Mouse (Mus musculus): Measurements from ENCODE around the gene Macf1.

The Macf1 gene

DNA sequence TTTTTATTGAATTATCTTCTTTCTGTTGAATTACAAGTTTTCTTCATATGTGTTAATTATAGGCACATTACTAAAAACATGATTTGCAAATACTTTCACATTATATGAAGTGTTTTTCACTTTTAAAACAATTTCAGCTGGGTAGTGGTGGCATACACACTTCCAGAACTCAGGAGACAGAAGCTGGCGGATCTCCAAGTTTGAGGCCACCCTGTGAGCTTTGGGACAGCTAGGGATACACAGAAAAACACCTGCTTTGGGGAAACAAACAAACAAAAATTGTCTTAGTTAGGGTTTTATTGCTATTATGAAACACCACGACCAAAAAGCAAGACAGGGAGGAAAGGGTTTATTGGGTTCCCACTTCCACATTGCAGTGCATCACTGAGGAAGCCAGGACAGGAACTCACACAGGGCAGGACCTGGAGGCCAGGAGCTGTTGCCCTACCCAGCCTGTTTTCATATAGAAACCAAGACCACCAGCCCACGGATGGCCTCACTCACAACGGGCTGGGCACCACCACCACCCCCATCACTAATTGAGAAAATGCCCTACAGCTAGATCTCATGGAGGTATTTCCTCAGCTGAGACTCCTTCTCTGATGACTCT, 93.0 kb downstream of the Macf1 start:
- no peak for DNase-seq

DNA sequence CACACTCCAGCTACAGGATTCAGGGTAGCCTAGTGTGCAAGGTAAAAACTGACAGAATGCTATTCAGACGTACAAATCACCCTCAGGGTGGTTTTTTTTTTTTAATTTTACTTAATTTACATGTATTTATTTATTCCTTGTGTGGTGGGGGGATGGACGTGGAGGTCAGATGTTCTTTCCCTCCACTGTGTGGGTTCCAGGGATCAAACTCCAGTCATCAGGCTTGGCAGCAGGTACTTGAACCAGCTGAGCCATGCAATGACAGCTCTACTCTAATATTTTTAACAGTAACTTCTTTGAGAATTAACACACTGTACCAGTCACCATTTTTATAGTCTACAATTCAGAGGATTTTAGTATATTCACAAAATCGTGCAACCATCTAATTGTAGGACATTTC, 94.7 kb downstream of the Macf1 start:
- DNase-seq, result no peak

DNA sequence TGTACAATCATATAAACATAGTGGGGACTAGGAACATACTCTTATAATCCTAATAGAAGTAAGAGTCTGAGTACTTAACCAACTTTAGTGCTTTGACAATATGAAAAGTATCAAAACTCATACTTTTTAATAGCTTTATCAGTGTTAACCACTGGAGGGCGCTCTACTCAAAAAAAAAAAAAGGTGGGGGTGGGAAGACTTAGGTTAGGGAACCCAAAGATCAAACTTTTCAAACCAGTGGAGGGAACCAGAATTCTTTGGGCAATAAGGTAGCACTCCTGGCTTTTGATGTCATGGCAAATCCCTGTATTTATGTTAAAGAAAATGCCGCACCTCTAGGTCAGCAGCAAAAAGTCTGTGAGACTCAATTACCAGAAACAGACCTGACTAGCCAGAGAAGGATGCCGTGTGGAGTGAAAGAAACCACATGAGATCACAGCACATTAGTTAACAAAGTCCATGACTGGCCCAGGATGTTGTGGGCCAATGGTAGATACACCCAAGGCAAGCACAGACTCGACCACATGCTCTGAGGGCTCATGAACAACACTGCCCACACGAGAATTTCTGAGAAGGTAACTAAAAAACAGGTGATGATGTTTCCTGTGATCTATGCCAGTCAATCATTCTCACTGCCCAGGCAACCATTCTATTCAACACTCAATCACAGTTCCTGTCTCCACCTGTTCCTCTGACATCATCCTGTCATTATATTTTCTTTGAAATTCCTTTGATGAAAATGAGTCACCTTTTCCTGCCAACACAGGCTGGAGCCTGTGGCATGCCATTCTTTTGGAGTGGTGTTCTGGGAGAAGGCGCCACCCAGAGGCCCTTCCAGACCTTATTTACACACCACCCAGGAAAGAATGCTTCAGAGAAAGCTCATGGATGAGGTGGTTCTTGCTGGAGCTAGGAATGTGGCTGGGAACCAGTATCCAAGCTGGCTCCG, 95.5 kb downstream of the Macf1 start:
- no peak for DNase-seq

DNA sequence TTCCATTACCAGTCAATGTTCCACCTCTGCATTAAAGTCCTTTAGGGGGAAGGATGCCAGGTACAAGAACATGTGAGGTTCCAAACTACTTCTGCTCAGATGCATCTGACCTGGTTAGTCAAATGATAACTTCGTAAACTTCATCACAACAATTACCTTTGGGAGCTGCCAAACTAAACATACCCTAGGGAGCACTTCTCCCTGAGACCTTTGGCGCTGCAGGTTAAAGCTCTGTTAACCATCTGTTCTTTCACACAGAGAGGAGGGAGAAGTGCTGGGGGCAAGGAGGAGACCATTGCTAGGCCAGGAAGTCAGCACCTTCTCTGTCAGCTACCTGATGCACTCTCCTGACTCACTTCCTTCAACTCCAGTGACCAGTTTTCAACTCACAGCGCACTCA, 96.5 kb downstream of the Macf1 start:
- DNase-seq, result no peak

DNA sequence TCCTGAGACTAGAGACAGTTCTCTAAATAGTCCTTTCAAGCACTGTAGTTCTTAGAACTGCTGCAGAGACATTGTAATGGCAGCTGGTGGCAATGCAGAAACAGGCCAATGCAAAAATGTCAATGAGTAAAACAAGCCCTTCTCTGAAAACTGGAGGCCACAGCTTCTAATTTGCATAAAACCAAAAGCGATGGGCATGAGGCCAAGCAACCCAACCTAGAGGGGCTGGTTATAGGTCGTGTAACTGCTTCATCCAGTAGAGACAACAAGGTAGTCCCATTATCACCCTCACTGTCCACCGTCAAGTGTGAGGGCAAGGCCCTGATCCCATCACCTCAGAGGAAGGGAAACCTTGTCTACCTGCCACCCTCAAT, 99.5 kb downstream of the Macf1 start:
- DNase-seq, result no peak

DNA sequence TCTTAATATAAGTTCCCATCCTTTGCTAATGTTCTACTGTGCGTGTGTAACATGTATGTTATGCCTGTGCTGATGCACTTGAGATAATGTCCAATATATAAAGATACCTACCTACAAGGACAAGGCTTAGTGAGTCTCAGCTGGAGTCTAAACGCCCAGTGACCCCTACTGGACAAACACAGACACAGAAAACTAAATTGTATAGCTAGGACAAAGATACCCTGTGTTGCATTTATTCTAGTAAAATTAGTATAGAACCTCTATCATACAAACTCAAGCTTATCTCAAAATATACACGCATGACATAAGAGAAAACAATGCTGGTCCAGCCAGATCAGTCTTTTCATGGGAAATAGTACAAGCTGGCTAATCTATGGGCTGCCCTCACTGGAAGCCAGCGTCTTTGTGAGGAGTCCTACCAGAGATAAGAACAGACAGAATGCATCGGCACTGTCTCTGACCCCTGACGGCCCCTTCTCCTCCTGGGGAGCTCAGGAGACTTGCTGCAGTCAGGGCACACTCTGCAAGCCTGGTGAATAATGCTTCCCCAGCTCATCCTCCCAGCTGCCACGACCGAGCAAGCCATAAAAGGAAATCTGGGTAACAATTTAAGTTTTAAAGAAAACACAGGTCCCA, 100.0 kb downstream of the Macf1 start:
- peak; percentile 60 to 70 for DNase-seq

DNA sequence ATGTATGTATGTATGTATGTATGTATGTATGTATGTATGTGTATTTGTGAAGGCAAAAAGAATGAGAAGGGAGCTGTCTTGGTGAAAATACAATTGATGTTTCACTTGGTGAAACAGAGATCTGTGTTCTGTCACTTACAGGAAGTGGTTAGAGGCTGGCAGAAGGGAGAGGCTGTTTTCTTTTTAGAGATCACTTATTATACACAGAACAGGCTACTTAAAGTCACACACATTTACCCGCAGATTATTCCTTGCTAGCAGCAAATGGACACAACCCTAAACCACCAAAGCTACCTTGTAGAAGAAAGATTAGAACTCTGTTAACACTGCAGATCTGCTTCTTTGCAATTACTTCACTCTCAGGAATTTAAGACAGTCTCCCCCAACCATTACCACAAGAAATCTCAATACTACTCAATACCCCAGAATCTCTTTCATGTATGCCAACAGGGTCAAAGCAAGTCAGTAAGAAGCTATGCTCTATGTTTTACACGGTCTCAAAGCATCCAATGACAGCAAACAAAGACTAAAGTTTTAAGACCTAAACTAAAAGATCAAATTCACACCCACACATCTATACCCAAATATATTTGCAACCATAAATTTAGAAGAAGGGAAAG, 106.6 kb downstream of the Macf1 start:
- peak in 1 of 2 experiments; percentile 45 for DNase-seq

DNA sequence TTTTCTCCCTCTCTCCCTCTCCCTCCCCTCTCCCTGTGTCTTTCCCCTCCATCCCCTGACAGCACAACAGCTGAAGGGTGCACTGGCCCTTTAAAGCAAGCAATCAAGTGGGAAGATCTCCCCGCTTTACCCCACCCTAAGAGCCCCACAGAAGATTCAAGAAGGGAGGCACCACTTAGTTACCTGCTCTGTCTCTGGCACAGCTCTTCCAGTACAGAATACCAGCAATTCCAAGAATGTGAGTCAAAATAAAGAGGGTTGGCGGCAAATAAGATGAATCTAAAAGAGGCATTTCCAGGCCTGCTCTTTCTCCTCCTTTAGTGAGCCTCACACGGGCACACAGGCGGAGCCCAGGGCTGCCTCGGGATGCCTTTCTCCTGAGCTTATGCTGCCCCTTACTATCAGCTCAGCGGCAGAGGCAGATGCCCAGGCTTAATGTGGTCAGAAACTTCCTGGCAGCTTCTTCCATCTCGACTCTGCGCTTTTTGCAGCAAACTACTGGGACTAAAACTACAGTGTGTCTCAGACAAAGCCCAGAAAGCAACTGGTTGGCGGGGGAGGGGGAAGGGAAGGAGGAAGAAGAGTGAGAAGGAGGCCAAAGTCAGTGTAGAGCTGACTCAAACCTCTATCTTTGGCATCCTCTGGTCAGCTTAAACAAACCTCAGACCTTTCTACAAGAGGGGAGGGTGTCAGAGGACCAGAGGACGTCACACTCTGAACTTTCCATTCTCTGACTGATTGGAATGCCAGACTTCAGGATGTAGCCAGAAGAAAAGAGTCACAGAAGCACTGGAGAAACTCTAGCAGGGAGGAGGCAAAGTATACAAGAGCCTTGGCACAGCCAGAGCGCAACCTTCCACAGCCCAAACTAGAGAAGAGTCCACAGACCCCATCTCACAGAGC, 111.5 kb downstream of the Macf1 start:
- peak; percentile 50 to 53 for DNase-seq

DNA sequence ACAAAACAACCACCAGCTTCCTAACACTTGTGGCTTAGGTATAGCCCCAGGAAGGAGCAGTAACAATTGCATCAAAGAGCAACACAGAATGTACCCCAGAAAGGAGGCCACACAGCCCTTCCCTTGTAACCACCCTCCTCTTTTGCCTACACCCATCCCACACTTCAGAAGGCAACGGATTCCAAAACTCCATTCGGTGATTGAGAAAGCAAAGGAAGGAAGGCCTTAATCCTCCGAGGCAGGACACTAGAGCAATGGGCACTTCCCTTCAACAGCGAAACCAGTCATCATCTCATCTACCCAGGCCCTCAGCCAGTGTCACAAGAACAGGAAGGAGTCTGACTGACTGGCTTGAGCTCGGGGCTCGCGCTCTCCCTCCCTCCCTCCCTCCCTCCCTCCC, 112.3 kb downstream of the Macf1 start:
- DNase-seq, result peak; percentile 67 to 69

DNA sequence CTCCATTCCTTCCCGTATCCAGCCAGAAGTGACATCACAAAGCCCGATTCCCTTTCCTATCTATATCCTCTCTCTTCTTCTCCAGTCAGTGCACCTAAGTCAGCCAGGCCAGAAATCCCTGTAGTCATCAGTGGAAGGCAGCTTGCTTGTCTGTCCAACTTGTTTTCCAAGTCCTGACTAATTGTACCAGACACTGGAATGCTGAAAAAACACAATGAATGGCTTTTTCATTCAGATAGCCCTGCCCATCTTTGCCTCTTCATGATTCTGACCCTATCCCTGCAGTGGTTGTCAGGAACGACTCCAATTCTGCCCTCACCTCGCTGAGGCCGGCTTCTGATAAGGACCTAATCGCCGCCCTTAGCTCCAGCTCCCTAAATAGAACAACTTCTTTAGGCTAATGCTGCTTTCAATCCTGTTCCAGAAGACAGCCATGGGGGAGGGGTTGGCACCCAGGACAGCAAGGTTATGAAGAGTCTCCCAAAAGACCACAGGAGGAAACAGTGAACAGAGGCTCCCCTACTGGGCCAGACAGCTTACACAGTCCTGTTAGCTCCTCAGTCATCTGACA, 118.8 kb downstream of the Macf1 start:
- DNase-seq, result no peak

DNA sequence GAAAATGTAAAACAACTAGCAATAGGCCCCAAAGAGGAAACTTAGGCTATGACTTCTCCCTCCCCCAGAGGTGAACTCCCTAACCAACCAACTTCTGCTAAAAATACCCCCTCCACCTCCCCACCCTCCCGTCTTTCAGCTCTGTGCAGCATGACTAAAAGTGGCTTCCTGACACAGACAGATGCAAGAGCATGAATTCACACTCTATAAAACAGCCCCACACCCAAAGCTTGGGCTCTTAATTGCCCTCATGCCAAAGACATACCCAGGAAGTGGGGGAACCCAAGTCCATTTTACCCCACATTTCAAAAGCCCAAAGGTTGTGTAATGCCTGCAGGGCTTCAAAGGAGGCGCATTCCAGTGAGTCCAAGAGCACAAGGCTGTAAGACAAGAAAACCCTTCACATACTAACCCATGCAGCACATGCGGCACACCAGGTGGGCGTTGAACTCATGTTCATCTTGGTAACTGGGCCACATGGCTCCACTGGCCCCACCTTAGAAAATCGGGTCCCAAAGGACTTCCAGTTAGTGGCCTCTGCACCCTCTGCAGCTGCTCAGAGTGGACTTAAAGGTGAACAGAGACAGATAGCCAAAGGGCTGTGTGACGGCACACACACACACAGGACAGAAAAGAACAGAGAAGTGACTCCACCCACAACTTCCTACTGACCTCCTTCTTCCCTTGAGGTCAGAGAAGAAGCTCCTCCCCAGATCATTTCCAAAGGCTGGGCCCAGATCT, 119.9 kb downstream of the Macf1 start:
- DNase-seq, result peak; percentile 71 to 78

DNA sequence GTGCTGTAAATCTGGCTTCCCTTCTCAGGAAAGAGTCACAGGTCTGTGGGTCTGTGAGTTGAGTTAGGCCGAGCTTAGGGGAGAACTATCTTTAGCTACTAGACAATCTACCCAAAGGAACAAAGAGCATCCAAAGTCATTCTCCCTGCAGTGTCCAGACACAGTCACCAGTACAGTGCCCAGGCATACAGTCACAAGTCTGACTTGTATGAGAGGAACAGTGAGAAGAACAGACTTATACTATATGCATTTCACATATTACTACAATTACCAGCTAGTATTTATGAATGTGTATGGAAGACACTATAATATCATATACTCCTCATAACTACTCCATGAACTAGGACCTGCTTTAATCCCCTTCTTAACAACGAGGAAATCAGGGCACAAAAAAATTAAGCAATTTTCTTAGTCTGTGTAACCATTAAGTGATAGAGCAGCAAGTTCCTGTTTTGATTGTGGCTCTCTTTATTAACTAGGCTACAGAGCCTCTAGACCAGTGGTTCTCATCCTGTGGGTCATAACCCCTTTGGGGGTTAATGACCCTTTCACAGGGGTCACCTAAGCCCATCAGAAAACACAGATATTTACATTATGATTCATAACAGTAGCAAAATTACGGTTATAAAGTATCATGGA, 121.9 kb downstream of the Macf1 start:
- no peak for DNase-seq

DNA sequence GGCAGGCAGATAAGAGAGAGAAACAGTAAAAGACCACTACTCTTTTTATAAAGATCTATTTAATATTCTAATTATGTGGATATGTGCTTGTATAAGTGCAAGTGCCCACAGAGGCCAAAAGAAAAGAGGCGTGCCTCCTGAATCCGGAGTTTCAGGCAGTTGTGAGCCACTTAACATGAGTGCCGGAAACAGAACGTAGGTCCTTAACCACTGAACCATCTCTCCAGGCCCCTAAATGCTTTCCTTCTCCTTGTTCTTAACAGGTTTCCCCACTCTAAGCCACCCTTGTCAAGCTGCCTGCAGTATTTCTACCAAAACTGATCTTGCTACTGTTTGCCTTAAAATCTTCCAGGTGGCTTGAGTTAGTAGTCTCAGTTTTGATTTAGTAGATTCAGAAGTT, 123.3 kb downstream of the Macf1 start:
- DNase-seq, result no peak

DNA sequence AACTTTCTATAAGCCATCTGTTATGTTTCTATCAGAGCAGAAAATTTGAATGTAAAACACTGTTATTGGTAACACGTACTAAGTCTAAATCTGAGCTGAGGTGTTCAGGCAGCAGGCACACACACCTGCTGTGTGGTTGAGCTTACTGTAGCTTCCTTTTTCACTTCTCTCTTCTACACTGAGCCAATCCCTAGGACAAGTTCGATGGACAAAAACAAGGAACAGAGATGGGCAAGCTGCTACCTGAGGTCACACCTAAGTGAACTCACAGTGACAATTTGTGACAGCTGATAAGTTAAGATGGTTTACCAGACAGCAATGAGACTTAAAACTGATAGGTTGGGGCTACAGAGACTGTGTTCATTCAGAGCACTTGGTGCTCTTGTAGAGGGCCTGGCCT, 125.7 kb downstream of the Macf1 start:
- peak; percentile 40 to 52 for DNase-seq

DNA sequence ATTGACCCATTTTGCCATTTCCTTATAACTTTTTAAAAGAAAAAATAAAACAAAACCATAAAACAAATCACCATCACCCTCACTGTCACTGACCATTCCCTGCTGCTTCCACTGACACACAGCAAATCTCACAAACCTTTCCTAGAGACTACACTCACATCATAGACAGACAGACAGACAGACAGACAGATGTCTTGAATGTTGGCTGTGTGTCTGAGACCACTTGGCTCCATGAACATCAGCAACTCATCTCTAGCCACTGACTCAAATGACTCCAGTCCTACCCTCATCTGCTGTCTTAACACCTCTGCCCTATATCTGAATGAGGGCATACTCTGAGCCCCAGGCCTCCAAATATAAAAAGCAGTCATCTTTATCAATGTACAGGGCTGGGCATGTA, 128.9 kb downstream of the Macf1 start:
- no peak for DNase-seq

DNA sequence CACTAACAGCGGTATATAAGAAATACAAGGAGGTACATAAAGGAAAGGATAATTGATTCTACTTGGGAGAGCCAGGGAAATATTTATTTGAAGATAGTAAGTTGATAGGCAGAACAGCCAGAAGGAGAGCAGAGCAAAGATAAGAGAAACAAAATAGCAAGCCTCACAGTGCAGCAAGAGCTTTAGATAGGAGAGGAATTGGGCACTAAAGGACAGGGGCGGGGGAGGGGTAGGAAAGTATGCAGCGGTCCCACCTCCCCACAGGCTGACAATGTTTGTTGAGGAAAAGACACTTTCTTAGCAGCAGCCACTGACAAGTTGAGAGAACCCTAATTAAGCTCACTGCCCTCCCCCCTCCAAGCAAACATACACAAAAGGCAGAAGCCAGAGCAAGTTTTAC, 131.5 kb downstream of the Macf1 start:
- no peak for DNase-seq

DNA sequence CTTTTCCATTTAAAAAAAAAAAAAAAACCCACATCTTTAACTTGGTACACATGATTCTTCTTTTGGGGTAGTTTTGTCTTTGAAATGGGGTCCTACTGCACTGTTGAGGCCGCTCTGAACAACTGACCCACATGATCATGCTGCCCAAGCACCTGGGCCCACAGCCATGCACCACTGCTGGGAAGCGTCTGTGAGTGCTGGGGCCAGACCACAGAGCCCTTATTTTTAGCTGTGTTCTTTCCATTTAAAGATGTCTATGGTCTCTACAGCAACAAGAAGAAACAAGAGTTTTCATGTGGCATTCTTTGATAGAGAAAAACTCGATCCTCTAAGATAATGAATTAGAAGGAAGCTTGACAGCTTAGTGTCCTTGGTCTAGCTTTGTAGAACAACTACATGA, 135.8 kb downstream of the Macf1 start:
- DNase-seq, result no peak

DNA sequence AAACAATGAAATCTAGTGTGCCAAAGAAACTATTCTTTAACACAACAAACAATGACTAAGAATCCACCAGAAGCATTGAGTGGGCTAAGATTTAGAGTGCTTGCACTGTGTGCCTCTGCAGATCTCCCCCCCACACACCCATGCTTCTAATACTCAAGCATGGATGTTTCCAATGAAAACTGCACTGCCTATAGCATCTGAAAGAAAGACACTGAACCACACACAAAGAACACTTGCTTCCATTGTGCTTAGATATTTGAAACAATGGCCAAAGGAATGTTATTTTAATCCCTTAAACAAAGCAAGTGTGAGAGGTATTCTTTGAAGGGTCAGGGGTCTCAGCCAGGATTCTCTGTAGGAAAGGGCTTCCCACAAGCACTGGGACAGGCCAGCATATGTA, 140.5 kb downstream of the Macf1 start:
- no peak for DNase-seq

DNA sequence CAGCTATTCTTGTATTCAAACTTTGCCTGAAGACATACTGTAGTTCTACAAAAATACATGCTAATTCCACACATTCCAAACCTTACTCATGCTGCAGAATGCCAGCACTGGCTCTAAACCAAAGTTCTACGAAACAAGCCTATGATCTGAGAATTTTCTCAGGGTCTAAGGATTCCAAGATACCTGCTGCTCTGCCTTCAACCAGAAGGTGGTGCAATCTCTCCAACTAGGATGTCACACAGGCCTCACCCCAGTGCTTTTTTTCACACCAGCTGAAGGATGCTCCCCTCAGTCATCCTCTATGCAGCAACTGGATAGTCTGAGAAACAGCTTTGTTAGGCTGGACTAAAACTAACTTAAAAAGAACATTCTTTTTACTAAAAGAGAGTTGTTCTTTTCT, 148.9 kb downstream of the Macf1 start:
- DNase-seq, result peak; percentile 68 to 70

DNA sequence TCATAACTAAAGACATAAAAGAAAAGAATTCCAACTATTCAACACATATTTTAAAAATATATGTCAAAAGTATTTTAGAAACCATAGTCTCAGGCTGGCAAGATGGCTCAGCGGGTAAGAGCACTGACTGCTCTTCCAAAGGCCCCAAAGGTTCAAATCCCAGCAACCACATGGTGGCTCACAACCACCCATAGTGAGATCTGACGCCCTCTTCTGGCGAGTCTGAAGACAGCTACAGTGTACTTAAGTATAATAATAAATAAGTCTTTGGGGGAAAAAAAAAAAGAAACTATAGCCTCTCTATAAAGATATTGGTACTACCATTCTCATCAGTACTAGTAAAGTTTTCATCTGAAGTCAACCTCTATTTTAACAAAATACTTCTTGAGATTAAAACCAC, 152.2 kb downstream of the Macf1 start:
- peak; percentile 38 to 44 for DNase-seq

DNA sequence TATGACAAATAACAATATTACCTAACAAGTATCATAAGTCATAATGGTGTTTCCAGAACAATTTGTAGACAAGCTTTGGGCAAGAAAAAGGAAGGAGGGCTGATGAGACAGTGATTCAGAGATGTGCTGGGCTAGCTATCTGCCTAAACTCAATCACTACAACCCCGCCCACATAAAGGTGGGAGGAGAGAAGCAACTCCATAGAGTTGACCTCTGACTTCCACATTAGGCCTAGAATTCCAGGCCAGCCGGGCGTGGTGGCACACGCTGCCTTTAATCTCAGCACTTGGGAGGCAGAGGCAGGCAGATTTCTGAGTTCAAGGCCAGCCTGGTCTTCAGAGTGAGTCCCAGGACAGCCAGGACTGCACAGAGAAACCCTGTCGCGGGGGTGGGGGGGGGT, 153.2 kb downstream of the Macf1 start:
- no peak for DNase-seq
